Mouse (Mus musculus) frontal cortex, adult (tissue): ENCODE data around the gene Ncapd3.

Experiments used
- ATAC-seq: cut with Nextera tagmentation; 2 replicates; pipeline ENCODE4 v1.9.2; 2017; ENCODE audit warnings: mild to moderate bottlenecking, moderate library complexity, mixed read lengths; ENCODE audit not compliant: low TSS enrichment

Gene Ncapd3

DNA sequence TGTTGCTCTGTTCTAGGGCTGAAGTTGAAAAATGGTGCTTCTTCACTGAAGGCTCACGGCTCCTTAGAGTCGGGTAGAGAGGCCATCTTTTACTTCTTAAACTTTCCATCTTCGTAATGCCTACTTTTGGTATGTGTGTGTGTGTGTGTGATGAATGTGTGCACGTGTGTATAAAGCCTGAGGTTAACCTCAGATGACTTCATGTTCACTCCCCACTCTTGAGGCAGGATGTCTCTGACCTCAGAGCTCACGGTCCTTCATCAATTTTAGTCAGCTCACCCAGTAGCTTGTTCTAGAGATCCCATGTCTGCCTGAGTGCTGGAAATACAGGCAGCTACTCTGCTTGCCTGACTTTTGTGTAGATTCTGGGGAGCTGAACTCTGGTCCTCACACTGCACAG lies 13.9 kb downstream of the Ncapd3 start:
- no peak for ATAC-seq

GRCm38 (mm10) chr9:27049492-27049891 lies 19.5 kb downstream of the Ncapd3 start:
- peak; percentile 41; the same call in 1 of the 2 replicates for ATAC-seq

DNA sequence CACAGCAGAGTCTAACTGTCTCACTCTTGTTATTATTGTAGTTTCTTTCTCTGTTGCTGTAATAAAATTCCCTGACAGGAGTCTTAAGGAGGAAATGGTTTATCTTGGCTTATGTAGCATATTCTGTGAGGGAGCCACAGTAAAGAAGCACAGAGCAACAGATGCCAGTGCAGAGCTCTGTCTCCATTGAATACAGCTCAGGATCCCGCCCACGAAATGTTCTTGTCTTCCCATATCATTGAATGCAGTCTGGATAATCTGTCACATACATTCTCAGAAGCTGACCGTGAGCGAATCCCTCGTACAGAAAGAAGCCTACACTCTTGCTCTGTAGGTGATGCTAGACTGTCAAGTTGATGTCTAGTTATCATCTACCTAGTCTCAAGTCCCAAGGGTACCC lies 28.4 kb downstream of the Ncapd3 start:
- ATAC-seq = peak; percentile 90

DNA sequence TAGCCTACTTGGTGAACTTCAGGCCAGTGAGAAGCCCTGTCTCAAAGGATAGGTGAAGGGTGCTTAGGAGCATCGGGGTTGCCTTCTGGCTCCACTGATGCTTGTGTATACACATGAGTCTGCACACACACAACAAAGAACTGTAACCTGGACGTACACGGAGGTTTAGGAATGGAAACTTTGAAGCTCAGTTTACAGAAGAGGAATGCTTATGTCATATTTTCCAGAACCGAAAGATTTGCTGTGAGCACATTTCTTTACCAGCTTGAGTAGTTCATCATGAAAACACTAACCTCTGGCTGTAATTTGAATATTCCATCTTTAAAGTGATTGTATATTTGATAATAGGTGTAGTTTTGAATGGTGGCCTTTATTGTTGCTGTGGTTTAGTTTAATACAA lies 40.9 kb downstream of the Ncapd3 start:
- ATAC-seq = no peak

DNA sequence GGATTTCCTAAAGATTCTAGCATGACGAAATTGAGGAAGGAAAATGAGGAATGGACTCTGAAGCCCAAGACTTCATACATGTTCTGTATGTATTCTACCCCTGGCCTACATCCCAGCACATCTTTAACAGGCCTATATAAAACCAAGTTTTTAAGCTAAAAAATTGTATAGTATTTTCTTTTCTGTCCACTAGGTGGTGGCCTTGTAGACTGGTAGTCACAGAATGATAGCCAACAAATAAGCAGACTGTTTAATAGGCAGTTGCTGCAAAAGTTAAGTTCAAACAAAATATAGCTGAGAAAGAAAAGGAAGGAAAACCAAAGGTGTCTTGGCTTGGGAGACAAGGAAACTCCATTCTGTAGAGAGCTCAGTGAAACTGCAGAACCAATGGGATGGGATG lies 44.7 kb downstream of the Ncapd3 start:
- ATAC-seq = no peak; the same call in 1 of the 2 replicates

DNA sequence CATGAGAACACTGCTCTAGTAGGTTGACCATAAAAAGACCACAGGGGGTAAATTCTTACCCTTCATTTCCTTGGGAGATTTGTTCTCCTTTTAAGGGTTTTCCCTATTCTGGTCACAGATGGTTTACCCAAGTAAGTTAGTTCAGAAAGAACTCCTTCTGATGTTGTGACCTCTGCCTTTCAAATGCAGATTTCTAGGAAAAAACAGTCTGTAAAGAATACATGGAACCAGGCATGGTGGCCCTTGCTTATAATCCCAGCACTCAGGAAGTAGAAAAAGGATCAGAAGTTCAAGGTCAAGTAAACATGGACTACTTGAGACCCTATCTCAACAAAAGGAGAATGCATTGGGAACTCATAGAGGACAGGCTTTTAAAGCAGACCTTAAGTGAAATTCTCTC lies 45.8 kb downstream of the Ncapd3 start:
- no peak for ATAC-seq

- ATAC-seq = no peak
These were observed 56.3 kb downstream of the Ncapd3 start for GRCm38 (mm10) chr9:27086256-27086655.

DNA sequence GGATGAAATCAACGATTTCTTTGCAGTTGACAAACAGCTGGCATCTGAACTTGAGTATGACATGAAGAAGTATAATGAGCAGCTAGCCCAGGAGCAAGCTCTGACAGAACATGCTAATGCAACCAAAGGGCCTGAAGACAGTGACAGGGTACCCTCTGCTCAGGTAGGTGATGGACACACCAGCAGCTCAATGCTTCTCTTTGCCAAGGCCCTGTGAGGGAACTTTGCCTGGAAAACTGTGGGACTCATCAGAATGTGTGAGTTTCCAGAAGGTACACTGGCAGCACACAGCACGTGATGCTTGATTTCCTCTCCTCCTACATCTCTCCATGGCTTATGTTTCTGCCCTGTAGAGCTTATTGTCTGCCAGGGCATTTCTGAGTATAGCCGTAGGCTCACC lies 57.4 kb downstream of the Ncapd3 start:
- ATAC-seq = 0 out of 2 replicates have a peak, but pooled peaks have one; percentile 10

DNA sequence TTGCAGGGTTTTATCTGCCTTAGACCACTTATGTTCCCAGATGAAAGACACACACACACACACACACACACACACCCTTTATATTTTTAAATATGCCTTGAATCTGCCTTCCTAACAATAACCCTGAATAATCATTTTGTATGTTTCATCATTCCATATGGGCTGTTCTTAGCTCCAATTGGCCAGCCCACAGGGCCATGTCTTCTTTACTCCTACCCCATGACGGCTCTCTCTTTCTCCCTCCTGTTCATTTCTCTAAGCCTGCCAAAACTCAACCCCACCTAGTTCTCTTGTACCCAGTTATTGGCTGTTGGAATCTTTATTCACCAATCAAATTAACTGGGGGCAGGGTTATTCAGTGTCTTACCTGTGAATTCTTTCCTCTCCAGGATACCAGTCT lies 60.2 kb downstream of the Ncapd3 start:
- ATAC-seq = no peak

GRCm38 (mm10) chr9:27090801-27091775 lies 61.1 kb downstream of the Ncapd3 start:
- peak; percentile 71 for ATAC-seq

GRCm38 (mm10) chr9:27092916-27093315 lies 62.9 kb downstream of the Ncapd3 start:
- ATAC-seq = no peak

DNA sequence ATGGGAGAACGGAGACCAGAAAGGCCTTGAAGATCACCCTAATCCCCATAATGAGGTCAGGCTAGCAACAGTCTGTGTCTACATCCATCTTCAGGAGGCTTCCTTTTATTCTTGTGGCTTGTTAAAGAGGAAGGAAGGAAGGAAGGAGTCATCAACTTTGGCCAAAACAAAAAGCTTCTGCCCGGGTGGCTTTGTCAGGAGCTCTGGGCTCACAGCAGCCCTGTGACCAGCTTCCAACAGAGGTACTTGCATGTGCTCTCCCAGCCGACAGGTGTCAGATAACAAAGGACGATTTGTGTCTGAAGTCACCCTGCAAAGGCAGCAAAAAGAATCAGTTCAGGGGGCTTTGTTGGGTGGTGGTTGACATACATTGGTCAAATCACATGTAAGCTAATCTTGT lies 68.1 kb downstream of the Ncapd3 start:
- no peak for ATAC-seq

- no peak for ATAC-seq
These were observed 68.6 kb downstream of the Ncapd3 start for GRCm38 (mm10) chr9:27098557-27098956.

DNA sequence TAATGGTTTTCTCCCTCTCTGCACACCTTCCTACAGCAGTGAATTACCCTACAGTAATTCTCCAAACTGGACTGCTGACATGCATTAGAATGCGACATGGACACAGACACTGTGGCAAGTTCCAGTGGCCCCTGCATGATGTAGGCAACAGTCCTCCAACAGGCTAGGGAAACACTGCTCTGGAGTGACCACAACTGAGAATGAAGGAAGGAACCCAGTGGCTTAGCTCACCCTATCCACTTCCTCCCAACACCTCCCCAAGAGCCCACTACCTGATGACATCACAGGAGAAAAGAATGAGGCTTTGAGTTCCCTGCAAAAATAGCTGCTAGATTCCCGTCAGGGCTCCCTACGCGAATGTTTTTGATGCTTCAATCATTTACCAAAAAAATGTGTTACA lies 69.5 kb downstream of the Ncapd3 start:
- no peak for ATAC-seq

- no peak for ATAC-seq
These were observed 71.5 kb downstream of the Ncapd3 start for GRCm38 (mm10) chr9:27101466-27101865.

DNA sequence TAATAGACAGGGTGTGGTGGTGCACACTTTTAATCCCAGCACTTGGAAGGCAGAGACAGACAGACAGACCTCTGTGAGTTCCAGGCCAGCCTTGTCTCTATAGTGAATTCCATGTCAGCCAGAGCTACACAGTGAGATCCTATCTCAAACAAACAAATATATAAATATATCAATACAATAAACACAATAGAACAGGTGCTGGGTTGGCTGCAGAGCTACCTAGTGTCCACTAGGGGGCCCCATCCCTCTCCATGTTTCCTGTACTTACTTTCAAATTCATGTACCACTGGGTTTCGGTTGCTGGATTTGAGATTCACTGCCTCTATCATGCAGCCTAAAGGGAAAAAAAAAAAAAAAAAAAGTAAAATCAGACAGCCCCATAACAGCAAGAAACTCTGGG lies 76.1 kb downstream of the Ncapd3 start:
- ATAC-seq = peak; percentile 22; the same call in 1 of the 2 replicates

DNA sequence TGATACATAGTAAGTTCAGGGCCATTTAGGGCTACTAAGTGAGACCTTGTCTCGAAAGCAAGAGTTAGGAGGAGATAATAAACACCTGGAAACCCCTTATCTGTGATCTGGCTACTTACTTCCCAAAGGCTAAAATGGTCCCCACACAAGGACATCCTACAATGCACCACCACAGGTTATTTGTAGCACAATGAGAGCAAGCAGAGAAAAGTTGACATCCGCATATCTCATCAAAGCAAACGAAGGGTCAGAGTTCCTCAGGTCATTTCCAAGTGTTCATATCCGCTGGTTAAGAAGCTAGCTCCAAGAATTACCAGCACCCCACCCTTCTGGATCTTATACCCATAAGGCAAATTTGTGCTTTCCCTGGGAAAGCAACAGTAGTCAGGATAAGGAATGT lies 78.5 kb downstream of the Ncapd3 start:
- no peak for ATAC-seq

DNA sequence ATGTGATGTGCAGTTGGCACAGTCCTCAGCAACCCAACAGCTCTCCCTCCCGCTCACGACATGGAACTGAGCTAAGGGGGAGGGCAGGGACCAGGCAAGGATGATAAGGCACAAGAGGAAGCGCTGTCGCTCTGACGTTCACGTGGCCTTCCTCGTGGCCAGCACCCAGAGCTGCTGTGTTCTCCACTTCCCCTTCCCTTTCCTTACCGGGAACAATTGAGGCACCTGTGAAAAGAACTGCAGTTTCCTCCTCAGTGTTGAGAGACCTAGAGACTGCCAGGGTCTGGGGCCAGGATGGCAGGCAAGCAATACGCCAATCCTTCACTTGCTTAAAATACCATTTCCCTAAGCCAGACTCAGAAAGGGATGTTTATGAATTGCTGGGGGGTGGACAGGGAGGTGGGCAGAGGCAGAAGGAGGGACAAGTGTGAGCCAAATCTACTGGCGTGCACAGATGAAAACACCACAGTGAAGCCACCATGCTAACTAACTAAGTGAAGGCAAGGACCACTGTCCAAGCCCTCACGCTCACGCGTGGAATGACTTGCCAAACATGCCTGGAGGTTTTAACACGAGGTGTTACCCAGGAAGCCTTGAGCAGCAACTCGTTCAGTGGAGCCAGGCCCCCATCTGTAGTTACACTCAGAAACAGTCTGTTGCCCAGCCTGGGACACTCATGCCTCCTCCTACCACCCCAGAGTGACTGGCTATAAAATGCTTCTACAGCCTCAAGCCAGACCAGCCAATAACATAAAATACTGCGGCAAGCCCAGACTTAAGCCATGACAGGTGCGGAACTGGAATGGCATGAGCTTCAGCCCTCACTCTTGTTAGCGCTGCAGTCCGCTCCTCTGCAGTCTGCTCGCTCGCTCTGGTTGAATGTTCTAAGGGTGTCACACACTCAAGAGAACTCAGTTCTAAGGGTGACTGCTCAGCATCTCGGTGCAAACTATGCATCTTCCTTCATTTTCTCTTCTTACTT lies 79.8 kb downstream of the Ncapd3 start:
- peak; percentile 62 for ATAC-seq

GRCm38 (mm10) chr9:27110681-27111080 lies 80.7 kb downstream of the Ncapd3 start:
- peak; percentile 45 for ATAC-seq

DNA sequence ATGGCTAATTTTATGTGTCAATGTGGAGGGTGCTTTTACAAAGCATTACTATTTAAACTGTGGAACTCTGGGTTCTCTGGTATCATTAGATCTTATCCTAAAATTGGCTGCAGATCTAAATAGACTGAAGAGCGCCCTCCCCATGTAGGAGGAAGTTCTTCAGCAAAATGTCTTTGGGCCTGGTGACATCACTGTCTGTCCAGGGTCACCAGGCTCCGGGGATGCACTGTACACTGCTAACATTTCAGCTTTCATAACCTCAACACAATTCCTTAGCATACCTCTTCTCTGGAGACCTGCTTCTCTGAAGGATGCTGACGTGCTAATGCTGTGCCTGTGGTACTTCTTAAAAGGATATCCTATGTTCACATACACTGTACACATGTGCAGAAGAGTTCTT lies 81.8 kb downstream of the Ncapd3 start:
- ATAC-seq = no peak

DNA sequence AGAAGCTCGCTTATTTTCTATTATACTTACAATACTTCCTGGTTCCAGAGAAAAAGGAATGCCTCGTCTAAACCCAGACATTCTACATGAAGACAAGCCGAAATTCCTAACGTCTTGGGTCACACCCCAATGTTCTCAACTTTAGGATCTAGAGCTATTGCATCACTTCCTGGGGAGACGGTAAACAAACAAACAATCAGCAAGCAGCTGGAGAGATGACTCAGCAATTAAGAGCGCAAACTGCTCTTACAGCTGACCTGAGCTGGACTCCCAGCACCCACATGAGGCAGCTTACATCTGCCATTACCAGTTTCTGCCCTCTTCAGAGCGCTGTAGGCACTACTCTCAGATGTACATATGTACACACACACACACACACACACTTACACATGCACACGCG lies 91.3 kb downstream of the Ncapd3 start:
- no peak for ATAC-seq

DNA sequence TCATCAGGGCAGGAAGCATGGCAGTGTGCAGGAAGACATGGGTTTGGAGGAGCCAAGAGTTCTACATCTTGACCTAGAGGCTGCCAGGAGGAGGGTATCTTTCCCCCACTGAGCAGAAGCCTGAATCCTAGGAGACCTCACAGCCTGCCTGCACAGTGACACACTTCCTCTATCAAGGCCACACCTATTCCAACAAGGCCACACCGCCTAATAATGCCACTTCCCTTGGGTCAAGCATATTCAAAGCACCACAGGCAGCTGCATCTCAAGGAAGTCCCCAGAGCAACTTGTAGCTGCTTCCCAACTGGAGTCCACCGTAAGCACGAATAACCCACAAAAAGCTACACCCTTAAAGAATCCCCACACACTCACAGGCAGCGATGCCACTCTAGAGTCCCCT lies 92.1 kb downstream of the Ncapd3 start:
- no peak for ATAC-seq
